Comparison of ENCODE assay signal across 8 mouse cellular contexts in the genomic region with DNA sequence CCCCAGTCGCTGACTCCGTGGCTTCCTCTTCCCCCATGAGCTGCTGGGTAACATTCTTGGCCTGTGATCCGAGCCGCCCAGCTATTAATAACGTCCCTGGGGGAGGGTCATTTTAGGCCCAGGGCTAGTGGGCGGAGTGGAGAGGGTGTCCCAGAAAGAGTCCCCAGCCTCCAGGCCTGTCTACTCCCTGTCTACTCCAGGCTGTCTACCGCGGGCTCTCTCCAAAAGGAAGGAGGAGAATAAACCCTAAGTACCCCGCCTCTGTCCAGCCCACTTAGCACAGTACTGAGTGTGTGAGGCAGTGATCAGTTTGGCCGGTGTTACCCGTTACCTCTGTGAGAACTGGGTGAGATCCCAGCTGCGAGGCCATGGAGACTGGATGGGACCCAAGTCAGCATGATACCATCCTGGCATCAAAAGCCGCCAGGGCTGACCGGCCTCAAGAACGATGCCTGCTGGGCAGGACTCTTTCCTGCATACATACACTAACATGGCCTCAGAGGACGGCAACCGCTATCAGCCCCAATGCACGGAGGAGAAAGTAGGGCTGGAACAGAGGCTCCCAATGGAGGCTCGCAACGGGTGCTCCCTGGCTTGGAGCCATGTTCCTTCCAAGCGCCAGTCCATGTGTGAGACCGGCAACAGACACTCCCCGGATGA.
DNase-seq lines count a peak whose midpoint lies in the region; ATAC-seq and TF ChIP-seq lines count a peak whose summit lies in the region.

No protein-coding gene starts in this region.

- no peak overlapping the region for H3K4me3 ChIP-seq in hindbrain, embryonic 13.5 days
- H3K4me3 ChIP-seq in hindbrain, embryonic 12.5 days = no peak overlapping the region
- H3K4me3 ChIP-seq in bone marrow, adult 2 months (replicated peaks; ENCODE audit: control insufficient read depth, low read depth, low read length) = peak overlapping the region; percentile 61
- H3K4me3 ChIP-seq in kidney, embryonic 14.5 days (ENCODE audit: low read length) = no peak overlapping the region

- H3K9ac ChIP-seq in hindbrain, embryonic 13.5 days = no peak overlapping the region
- H3K9ac ChIP-seq in hindbrain, embryonic 12.5 days = no peak overlapping the region
- no peak overlapping the region for H3K9ac ChIP-seq in kidney, embryonic 14.5 days (ENCODE audit: low read depth, low read length)

- intact Hi-C loops in gastrocnemius, postnatal 36 days (cut with DNase I) = no loop called here

- no peak for TF ChIP-seq POLR2A in bone marrow, adult 2 months (IDR thresholded peaks at IDR 0.05; ENCODE audit: borderline replicate concordance, control insufficient read depth, low read depth, low read length)

- no peak for ATAC-seq in hindbrain, embryonic 13.5 days (ENCODE audit: low FRiP score)
- ATAC-seq in hindbrain, embryonic 12.5 days (ENCODE audit: low FRiP score) = no peak
- ATAC-seq in kidney, embryonic 14.5 days (ENCODE audit: low FRiP score, low TSS enrichment) = peak; percentile 22; the same call in 1 of the 2 replicates
- no peak for ATAC-seq in megakaryocyte-erythroid progenitor cell, adult 5-6 weeks (replicated peaks; ENCODE audit: low FRiP score, low TSS enrichment, poor library complexity, severe bottlenecking)

- no peaks in the 10 kb centered on the region for H3K9me3 ChIP-seq in hindbrain, embryonic 13.5 days
- no peaks in the 10 kb centered on the region for H3K9me3 ChIP-seq in hindbrain, embryonic 12.5 days (replicated peaks)
- no peaks in the 10 kb centered on the region for H3K9me3 ChIP-seq in kidney, embryonic 14.5 days (ENCODE audit: control insufficient read depth, low read length)

- H3K4me2 ChIP-seq in hindbrain, embryonic 13.5 days = no peak overlapping the region
- no peak overlapping the region for H3K4me2 ChIP-seq in hindbrain, embryonic 12.5 days (replicated peaks)
- H3K4me2 ChIP-seq in kidney, embryonic 14.5 days (replicated peaks; ENCODE audit: low read depth, low read length) = no peak overlapping the region

- peaks cover 97% of the 10 kb centered on the region for H3K36me3 ChIP-seq in hindbrain, embryonic 13.5 days
- H3K36me3 ChIP-seq in hindbrain, embryonic 12.5 days = peaks cover 64% of the 10 kb centered on the region
- peaks cover 38% of the 10 kb centered on the region for H3K36me3 ChIP-seq in kidney, embryonic 14.5 days (ENCODE audit: control insufficient read depth, insufficient read depth, low read length)

- TF ChIP-seq CTCF in bone marrow, adult 2 months (IDR thresholded peaks at IDR 0.05; ENCODE audit: control insufficient read depth, insufficient read depth, low read length) = no peak

- peak; percentile 67 to 68 for DNase-seq in gastrocnemius, postnatal 36 days
- DNase-seq in monocyte, adult 2 months (ENCODE audit: low read depth in 1 of 2, low spot score in 2 of 2) = peak; percentile 30 to 63
- DNase-seq in spleen, adult 18-20 months = no peak

- H3K27me3 ChIP-seq in hindbrain, embryonic 13.5 days = no peaks in the 10 kb centered on the region
- no peaks in the 10 kb centered on the region for H3K27me3 ChIP-seq in hindbrain, embryonic 12.5 days
- no peaks in the 10 kb centered on the region for H3K27me3 ChIP-seq in kidney, embryonic 14.5 days (ENCODE audit: control insufficient read depth, insufficient read depth, low read length)

- WGBS in hindbrain, embryonic 13.5 days = 77% methylated on average over 23 of the region's 23 CpGs
- 83% methylated on average over 23 of the region's 23 CpGs for WGBS in hindbrain, embryonic 12.5 days
- WGBS in bone marrow, adult 2 months = 62% methylated on average over 23 of the region's 23 CpGs
- WGBS in kidney, embryonic 14.5 days = 63% methylated on average over 23 of the region's 23 CpGs

- peak overlapping the region; percentile 44; the same call in 1 of the 2 replicates for H3K27ac ChIP-seq in hindbrain, embryonic 13.5 days
- no peak overlapping the region for H3K27ac ChIP-seq in hindbrain, embryonic 12.5 days
- H3K27ac ChIP-seq in bone marrow, adult 2 months (ENCODE audit: control insufficient read depth, insufficient read depth, low read depth, low read length, poor library complexity) = peak overlapping the region; percentile 79
- H3K27ac ChIP-seq in kidney, embryonic 14.5 days (ENCODE audit: low read depth, low read length) = no peak overlapping the region

- peaks cover 13% of the 10 kb centered on the region for H3K4me1 ChIP-seq in hindbrain, embryonic 13.5 days (replicated peaks)
- no peaks in the 10 kb centered on the region for H3K4me1 ChIP-seq in hindbrain, embryonic 12.5 days
- H3K4me1 ChIP-seq in bone marrow, adult 2 months (ENCODE audit: control insufficient read depth, insufficient read depth, low read length) = peaks cover 5% of the 10 kb centered on the region
- no peaks in the 10 kb centered on the region for H3K4me1 ChIP-seq in kidney, embryonic 14.5 days (ENCODE audit: control insufficient read depth, insufficient read depth, low read length)

Comparison
In these comparisons a context has a peak if more than half of its experiments do, and no peak if none do; other contexts are left out.
1. H3K27ac ChIP-seq: peak in hindbrain, embryonic 13.5 days (single experiment) and bone marrow, adult 2 months (single experiment); none in hindbrain, embryonic 12.5 days (single experiment) and kidney, embryonic 14.5 days (single experiment).
2. DNase-seq: peak in gastrocnemius, postnatal 36 days (2 of 2) and monocyte, adult 2 months (2 of 2); none in spleen, adult 18-20 months (0 of 2).